Mouse (Mus musculus): Measurements from ENCODE around the gene Itpripl2.

Itpripl2 gene

DNA sequence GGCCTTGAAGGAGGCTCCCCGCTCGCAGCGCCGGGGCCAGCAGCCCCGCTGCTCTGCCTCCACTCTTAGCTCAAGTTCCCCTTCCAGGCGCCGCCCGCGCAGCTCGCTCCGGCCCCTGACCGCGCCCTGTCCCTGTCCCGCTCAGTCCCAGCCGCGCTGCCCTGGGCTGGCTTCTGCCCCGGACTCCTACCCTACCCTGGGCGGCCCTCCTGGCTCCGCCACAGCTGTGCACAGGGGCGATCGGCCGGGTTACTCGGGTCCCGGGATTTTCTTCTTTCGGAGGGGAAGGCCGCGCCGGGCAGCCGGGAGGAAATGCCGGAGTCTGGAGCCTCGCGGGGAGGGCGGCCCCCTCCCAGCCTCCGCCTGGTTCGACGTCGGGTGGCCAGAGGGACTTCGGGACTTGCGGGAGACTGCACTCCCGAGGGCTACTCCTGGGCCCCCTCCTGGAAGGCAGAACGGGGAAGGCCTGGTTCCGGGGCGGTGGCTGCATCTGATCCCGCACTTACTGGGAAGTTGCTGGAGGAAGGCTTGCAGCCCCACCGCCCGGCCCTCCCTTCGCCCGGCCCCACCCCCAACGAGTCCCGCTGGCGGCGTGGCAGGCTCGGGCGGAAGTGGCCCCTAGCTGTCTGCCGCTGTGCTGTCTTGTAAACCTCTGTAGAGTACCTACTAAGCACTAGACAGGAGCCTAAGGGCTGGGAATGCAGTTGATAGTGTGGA, at the start of gene Itpripl2:
Gene Itpripl2 (minus strand): TSS at position 545 of the 717 bp plus-strand sequence.
- DNase-seq: no peak

DNA sequence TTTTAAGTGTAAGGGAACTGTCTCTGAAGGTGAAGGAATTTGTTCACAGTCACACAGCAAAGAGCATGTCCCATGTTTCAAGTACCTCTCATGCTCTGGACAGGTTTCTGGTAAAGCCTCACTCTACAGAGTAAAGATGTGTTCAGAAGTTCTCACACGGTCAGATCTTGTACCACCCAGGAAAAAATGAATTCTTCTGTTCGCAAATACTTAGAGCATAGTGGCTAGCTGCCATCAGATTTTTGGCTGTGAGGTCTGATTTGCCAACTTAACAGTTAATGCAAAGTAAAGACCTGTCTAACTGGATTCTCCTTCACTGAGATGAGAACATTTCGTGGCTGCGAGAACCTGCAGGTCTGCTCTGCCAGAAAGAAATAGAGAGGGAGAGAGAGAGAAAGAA, 43.3 kb upstream of the Itpripl2 start:
- DNase-seq: no peak

DNA sequence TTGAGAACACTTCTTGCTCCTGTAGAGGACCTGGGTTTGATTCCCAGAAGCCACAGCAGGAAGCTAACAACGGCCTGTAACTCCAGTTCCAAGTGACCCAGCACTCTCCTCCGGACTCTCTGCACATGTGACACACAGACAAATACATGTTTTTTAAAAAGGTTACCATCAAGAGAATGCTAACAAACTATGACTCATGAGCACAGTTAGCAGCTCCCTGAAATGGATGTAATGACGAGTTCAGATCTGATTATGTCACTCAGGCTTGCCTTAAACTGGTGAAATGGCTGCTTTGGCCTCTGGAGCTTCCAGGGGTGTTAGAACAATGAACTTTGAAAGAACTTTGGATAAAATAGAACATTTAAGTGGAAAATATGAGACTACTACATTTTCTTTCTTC, 42.6 kb upstream of the Itpripl2 start:
- no peak for DNase-seq

DNA sequence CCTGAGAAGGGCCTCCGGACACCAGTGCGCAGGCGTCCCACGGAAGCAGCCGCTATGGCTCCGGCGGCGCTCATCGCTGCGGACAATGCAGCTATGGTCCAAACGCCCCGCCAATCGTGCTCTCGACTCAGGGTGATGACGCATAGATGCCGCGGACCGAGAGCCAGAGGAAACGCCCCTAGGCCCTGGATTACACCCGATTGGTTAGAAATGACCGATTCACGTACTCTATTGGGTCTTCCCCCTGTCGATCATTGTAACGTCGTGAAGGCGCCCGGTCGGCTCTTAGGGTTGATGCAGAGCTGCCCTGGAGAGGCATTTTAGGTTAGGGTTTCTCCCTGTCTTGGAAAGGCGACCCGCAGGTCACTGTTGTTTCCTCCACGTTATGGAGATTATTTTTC, 41.4 kb upstream of the Itpripl2 start, which contains the start of gene Coq7:
Gene Coq7 (minus strand): TSS at position 179 of the 401 bp plus-strand sequence.
- DNase-seq: peak; percentile 98

DNA sequence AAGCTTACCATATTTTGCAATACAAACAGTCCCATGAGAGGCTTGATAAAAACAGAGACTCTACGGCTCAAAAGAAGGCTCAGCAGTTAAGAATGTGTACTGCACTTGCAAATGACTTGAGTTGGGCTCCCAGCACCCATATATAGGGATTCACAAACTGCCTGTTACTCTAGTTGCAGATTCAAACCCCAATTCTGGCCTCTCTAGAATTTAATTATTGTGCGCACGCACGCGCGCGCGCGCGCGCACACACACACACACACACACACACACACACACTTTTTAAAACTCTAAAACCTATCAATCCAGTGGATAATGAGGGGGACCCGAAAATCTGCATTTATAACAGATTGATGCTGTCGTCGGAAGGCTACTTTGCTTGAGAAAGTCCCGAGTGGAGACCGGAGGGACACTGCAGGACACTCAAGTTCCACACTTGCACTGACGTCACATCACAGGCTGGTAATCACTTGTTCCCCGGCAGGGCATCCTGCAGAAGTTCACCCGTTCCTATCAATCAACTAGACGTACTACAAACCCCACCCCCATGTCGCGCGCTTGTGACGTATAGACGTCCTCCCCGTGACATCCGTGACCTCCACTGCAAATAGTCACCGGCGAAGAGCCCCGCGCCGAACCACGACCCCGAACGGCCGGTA, 40.9 kb upstream of the Itpripl2 start:
- DNase-seq: peak; percentile 99

DNA sequence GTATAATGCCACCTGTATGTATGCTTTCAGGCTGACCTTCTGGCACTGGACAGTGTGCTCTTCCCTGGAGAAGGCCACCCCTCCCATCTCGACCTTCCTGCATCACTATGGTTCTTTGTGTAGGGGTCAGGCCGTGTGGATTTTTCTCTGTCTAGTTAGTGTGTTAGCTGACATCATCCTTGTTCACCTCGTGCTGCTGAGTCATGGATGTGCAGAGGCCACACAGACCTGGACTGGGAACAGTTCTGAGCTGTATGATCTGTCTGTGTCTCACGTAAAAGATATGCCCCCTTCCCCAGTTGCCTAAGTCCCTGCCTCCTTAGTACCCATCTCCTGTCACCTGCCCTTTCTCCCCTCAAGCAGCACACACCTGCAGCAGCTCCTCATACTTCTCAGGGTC, 35.2 kb upstream of the Itpripl2 start:
- DNase-seq: no peak

DNA sequence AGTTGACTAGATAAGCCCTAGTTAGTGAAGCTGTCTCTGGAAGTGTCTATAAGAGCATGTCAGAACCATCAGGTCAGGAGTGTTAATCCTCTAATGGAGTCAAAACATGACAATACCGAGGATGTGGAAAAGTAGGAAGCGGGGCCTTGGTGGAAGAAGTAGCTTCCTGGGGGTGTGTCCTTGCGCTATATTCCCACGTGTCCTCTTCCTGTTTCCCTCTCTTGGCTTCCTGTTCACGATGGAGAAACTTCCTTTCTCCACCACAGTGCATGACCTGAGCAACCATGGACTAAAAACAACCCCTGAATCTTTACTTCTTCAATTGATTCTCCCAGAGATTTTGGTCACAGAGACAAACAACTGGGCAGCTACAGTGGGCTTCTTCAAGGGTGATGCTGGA, 30.3 kb upstream of the Itpripl2 start:
- DNase-seq: no peak

DNA sequence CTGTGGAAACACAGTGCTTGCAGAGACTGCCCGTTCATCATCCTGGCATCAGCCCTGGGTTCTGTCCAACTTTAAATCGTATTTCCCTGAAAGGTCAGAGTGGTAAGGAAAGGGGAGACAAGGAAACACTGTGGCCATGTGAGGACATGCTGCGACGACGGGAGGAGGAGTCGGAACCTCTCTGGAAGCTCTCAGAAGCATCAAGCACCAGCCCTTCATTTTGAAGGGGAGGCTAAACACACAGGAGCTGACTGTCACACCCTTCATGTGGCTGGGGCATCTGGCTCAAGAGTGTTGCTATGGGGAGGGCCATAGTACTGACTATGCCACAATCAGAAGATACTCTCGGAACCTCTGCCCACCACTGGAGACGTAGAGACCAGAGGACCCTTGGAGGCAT, 27.9 kb upstream of the Itpripl2 start:
- no peak for DNase-seq

DNA sequence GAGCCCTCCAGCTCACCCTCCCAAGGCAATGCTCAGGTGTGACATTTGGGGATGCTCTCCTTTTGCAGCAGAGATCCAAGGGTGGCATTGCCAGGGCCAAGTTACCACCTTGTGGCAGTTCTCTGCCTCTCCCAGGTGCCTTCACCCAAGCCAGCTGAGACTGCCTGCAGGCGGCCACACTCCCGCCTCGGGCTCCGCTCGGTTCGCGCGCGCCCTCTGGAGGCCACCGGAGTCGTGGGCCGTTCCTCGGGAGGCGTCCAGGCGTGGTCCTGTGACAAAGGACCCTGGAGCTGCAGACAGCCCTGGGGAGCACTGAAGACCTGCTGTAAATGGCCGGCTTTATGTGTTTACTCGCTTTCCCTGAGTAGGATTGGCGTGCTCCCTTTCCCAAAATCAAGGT, 26.9 kb upstream of the Itpripl2 start:
- DNase-seq: peak; percentile 58

DNA sequence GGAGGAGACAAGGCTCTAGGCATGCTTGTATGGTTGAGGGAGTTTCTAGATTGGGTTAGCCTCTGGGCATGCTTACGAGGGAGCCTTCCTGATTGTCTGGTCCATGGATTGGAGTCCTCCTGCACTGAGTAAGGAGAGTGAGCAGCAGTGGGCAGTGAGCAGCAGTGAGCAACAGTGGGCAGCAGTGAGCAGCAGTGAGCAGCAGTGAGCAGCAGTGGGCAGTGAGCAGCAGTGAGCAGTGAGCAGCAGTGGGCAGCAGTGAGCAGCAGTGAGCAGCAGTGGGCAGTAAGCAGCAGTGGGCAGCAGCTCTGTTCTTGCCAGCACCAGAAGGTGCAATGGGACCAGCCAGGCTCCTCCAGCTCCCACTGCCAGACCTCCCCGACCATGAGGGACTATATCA, 26.0 kb upstream of the Itpripl2 start:
- DNase-seq: no peak

DNA sequence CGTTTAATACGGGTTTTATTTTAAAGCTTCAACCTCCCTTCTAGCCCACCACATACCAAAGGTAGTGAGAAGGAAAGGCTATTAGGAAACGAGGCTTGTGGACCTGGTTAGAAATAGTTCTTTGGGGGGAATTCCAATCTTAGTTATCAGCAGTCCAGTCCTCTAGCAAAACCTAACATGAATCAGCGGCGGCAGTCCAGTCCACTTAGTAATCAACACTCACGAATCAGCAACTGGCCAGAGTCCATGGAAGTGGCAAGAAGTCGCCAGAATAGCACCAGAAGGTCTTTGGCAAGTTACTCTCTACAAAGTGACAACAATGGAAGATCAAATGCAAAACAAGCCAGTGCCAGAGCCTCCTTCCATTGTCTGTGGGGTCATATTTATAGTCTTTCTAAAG, 16.8 kb upstream of the Itpripl2 start:
- no peak for DNase-seq

DNA sequence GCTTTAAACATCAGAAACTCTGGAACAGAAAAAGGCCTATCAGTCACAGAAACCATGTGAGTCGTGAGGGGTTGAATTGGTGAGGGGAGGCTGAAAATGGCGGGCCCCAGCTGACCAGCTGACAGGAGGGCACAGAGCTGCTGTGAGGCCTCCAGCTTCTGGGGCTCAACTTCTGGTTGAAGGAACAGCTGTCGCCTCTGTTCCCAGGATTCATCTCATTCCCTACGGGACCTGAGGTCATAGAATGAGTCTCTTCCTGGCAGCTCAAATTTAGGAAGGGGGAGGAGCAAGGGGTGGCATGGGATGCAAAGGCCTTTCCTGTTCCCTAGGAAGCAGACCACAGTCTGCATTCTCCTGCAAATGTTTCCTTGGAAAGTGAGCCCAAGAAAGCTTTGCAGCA, 12.1 kb upstream of the Itpripl2 start:
- no peak for DNase-seq

DNA sequence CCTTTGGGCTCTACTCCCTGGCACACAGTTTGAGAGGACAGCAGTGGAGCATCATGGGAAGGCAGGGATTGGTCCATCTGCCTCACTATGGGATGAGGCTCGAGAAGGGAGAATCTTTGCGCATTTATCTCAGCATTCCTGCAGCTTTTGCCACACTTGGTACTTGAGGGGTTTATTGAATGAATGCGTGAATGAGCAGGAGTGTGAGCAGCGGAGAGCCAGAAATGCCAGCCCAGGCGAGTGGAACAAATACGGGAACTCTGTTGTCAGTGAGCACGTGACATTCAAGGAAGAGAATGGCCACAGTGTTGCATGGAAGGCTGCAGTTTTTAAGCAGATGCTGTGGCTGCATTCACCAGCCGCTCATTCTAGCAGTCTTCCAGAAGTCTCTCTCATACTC, 10.6 kb upstream of the Itpripl2 start:
- DNase-seq: no peak

DNA sequence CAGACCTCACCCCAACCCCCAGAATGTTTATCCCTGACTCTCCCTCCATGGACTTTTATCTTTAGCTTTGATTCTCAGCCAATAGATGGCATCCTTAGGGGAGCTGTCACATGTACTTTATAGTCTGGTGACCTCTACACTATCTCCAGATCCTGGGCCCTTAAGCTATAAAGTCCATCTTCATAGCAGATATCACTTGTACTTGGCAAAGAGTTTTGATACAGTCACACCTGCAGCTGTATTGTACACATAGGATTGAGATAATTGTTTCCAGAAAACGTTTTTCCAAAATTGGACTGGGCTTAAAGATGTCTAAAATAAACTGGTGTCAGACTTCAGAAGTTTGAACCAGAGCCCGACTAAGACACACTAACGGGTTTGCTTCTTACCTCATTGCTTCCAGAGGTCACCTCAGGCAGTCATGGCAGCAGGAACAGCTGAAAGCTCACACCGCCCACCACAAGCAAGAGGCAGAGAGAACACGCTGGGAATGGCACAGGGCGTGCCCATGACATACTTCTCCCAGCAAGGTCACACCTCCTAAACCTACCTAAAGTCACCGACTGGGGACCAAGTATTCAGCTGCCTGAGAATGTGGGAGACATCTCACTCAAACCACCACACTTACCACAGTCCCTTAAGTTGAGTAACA, 8.1 kb upstream of the Itpripl2 start:
- no peak for DNase-seq

DNA sequence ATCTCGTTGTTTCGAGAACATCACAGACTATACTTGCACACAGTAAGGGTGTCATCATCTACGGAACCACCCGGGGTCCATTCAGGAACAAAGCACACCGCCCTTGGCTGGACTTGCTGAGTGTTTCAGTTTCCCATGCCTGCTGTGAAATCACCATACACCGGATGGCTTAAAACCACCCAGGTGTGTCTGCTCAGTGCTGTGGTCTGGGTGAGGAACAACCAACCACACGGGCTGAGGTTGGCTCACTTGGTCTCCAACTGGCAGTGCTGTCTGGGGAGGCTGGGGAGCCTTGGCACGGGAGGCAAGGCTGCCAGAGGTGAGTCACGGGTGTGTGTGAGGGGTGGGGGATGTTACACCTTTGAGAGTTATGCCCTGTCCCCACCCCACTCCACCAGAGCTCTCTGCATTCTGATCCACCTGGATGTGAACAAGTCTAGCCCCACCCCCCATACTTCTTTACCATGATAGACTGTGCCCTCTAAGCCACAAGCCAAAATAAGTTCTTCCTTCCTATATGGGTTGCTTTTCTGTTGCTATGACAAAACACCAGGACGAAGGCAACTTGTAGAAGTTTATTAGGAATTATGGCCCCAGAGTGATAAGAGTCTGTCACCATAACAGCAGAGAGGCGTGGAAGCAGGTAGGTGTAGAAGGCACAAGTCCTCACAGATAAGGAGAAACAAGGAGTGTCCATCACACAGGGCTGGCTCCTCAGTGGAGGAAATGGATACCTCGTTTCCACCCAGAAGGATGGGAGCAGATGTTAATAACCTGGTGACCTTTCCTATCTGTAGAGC, 7.4 kb upstream of the Itpripl2 start:
- DNase-seq: no peak

DNA sequence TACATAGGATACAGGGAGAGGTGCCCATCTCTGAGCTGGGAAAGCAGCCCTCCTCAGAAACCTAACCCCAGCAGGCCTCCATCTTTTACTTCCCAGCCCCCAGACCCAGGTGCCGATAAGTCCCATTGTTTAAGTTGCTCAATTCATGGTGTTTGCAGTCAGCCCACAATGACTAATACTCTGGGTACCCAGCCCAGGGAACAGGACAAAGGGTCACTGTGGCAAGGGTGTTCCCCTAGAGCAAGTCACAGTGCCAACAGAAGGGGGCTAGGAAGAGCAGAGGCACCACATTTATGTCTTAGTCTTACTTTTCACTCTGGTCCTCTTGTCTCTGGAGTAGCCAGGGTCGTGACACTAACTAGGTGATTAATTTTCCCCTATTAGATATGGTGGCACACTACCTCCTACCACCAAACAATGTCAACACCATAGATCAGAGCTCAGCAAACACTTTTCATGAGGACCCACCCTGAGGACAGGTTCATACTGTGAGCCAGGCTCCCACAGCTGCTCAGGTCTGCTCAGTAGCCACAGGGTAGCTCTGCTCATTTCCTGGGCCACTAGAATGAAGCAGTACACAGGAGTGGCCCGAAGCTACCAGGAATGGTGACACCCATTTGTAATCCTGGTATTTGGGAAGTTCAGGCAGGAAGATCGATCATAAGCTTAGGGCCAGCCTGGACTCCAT, 3.3 kb upstream of the Itpripl2 start:
- DNase-seq: no peak

DNA sequence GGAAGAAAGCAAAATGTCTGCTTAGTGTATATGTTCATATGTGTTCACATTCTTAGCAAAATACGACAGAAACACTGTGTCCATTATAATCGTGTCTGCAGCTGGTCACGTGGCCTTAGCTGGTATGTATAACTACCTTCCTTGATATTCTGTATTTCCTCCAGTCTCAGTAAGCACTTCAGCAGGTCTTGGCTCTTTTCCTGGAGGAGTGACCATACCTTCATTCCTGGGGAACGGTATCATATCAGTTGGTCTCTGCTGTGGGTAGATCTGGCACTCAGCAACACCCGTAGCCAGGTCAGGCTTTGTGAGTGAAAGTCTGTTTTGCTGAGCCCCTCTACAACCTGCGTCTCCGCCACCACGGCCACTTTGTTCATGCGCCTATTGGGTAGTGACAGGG, 2.1 kb upstream of the Itpripl2 start:
- DNase-seq: no peak

DNA sequence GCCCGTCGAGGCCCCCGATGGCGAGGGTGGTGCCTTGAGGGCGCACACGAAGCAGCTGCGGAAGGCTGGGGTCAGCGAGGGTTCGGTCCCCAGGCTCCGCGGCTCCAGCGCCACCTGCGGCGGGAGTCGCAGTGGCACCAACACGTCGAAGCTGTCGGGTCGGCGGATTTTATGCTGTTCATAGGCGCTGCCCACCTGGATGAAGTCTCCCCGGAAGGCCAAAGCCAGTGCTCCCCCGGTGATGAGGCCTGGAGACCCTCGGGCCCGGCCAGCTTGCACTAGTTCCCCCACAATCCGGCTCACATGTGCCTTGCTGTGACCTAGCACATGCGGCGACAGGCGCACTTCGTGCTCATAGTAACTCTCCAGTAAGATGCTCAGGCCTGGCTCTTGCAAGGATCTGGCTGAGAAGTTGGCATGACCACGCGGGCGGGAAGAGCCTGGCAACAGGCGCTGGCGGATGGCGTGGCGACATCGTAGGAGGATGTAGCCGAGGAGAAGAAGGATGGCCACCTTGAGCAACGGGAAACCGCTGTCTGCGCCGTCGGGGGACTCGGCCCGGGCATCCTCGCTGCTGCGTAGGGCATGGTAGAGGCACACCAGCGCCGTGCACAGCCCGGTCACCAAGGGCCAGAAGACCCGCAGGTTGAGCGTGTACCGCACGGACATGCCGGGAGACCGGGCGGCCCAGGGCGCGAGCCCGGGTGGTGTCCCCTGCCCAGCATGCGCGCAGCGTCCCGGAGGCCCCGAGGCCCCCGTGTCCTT, 927 bp downstream of the Itpripl2 start:
- no peak for DNase-seq

DNA sequence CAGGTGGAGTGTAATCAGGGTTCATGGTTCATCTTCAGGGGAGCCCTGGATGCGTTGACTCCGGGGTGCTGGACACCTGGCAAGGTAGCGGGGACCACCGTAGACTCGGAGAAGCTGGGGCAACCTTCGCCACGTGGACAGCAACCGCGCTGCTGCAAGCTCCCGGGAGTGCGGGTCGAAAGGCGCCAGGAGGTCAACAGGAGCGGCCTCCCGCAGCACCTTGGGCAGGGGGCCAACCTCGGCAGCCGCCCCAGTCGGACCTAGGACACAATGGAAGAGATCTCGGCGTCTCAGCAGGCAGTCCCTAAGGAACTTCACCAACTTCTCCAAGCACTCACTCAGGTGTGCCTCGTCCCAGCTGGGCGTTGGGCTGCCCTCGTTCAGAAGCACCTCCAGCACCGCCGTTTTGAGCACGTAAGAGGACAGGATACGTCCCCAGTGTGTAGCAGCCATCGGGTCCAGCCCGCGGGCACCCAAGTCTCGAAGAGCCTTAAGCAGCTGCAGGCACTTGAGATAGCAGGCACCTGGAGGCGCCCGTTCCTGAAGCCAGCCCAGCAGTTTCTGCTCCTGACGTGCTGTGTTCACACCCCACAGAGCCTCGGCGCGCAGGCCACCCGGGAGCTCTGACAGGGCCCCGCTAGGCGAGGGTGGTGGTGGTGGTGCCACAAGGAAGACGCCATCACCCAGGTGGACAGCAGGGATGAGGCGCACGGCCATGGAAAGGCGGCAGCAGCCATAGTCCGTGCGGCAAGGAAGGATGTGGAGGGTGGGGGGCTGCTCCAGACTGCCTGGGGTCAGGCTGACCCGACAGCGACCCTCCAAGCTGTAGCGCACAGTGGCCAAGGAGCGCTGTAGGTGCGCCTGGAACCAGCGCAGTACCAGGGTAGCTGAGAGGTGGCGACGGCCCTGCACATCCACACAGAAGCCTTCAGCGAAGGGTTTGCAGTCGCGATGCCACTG, 1.8 kb downstream of the Itpripl2 start:
- DNase-seq: no peak

DNA sequence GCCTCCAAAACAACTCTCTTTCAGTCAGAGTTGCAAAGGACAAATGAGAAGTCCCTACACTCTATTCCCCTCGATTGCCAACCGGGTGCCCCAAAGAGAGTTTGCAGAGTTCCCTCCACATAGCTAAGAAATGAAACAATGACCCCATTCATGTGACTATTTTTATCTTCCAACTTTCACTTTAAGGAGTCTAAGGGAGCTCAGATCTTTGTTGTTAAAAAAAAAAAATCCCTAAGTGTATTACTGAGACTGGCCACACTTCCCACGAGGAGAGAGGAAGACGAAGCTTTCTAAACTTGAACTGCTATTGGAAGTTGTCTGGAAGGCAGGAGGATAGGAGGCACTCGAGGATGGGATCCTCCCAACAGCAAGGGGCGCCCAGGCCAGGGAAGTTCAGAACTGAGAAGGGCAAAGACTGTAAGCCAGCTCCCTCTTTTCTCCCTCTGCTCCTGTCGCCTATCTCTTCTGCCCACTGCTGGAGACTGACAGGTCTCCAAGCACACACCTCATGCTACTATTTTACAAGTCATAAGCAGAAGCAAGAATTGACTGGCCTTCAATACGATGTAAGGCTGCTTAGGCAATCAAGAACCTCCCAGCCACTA, 3.6 kb downstream of the Itpripl2 start:
- DNase-seq: no peak
